Mouse (Mus musculus) stomach, embryonic 14.5 days (tissue): ENCODE measurements around the gene Cck. TPM values are rescaled to one million over a fixed set of nuclear protein-coding genes. Genes with fewer than 3 reads are reported as not detected.

Experiments used
- ATAC-seq: fragments of 200-750 bp; cut with Nextera tagmentation; 2 replicates; pipeline ENCODE4 v1.8.0; 2017; ENCODE audit warnings: low read depth, moderate TSS enrichment; ENCODE audit not compliant: insufficient number of reproducible peaks, insufficient read depth, low FRiP score
- H3K27ac ChIP-seq: fragments of 300-500 bp; sonication (generic); 2 replicates; pipeline ENCODE4 v1.5.1; 2014; ENCODE audit warnings: mild to moderate bottlenecking, low read length, moderate library complexity, mixed read lengths
- H3K27me3 ChIP-seq: fragments of 300-500 bp; sonication (generic); 2 replicates; pipeline ENCODE4 v1.6.1; 2014; ENCODE audit warnings: low read length, control low read depth, mixed read lengths; ENCODE audit not compliant: control insufficient read depth, insufficient read depth
- H3K36me3 ChIP-seq: fragments of 300-500 bp; sonication (generic); 2 replicates; pipeline ENCODE4 v1.6.1; 2014; ENCODE audit warnings: mild to moderate bottlenecking, control low read depth, low read length, moderate library complexity, mixed read lengths; ENCODE audit not compliant: control insufficient read depth, insufficient read depth
- H3K4me1 ChIP-seq: fragments of 300-500 bp; sonication (generic); 2 replicates; pipeline ENCODE4 v1.6.1; 2014; ENCODE audit warnings: low read length, control low read depth, mixed read lengths; ENCODE audit not compliant: control insufficient read depth, insufficient read depth
- H3K4me2 ChIP-seq: fragments of 300-500 bp; sonication (generic); replicated peaks from 2 replicates; pipeline ENCODE4 v1.6.1; 2014; ENCODE audit warnings: low read depth, low read length, control low read depth
- H3K4me3 ChIP-seq: fragments of 300-500 bp; sonication (generic); 2 replicates; pipeline ENCODE4 v1.5.1; 2014; ENCODE audit warnings: low read depth, low read length, control low read depth
- H3K9ac ChIP-seq: fragments of 300-500 bp; sonication (generic); replicated peaks from 2 replicates; pipeline ENCODE4 v1.6.1; 2014; ENCODE audit warnings: low read depth, mild to moderate bottlenecking, control low read depth, low read length, moderate library complexity, mixed read lengths
- H3K9me3 ChIP-seq: fragments of 300-500 bp; sonication (generic); 2 replicates; pipeline ENCODE4 v1.6.1; 2016; ENCODE audit warnings: low read depth, low read length, control low read depth; ENCODE audit not compliant: control insufficient read depth
- WGBS: fragments of 180-500 bp; shearing (Covaris S2); extraction: QIAGEN DNeasy Blood & Tissue Kit; methylation state at CpG from one replicate; pipeline ENCODE4 v1.1.7; 2014; 5-methylcytosine and 5-hydroxymethylcytosine counted together
- polyA plus RNA-seq: library from polyadenylated mRNA; unstranded; fragments of >200 nt; fragmentation: Nextera tagmentation; extraction: Ambion mirVana; gene quantifications from 2 replicates; pipeline ENCODE4 v1.2.1, GENCODE M21; 2014

Cck gene
- polyA plus RNA-seq, 1 experiment from 2014 or later: 3.0 TPM

- ATAC-seq: no peak
- Histone ChIP-seq H3K4me2 (no peak overlapping the region), H3K9me3 (no peaks in the 10 kb centered on the region), H3K4me3 (no peak overlapping the region), H3K9ac (no peak overlapping the region), H3K27ac (no peak overlapping the region), H3K27me3 (no peaks in the 10 kb centered on the region), H3K36me3 (no peaks in the 10 kb centered on the region; the same call in none of the 2 replicates), H3K4me1 (0 out of 2 replicates have a peak, but pooled peaks cover 3% of the 10 kb centered on the region)
- WGBS: 75% methylated on average over 16 of the region's 16 CpGs
Observed at GRCm38 (mm10) chr9:121475488-121476452, 19.7 kb downstream of the Cck start.

DNA sequence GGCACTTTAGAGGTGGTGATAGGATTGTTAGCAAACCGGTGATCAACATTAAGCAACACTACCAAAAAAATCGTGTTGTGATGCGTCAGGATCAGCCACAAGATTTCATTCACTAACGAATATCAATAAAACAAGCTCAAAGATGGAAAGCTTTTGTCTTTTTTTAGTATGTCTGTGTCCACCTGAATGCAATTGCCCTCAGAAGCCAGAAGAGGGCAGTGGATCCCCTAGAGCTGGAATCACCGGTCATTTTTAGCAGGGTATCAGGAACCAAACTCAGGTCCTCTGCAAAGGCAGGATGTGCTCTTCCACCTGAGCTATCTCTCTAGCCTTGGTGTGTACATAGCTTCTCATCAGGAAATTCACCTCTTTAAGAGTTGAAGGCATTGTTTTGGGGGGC, 20.7 kb downstream of the Cck start:
- Histone ChIP-seq H3K36me3 (no peaks in the 10 kb centered on the region; the same call in none of the 2 replicates), H3K9me3 (no peaks in the 10 kb centered on the region), H3K27me3 (no peaks in the 10 kb centered on the region), H3K9ac (no peak overlapping the region), H3K4me1 (0 out of 2 replicates have a peak, but pooled peaks cover 3% of the 10 kb centered on the region), H3K4me3 (no peak overlapping the region), H3K27ac (no peak overlapping the region), H3K4me2 (no peak overlapping the region)
- 81% methylated on average over 5 of the region's 5 CpGs for WGBS
- no peak for ATAC-seq

GRCm38 (mm10) chr9:121469711-121470110, 25.8 kb downstream of the Cck start:
- Histone ChIP-seq H3K36me3 (peaks cover 3% of the 10 kb centered on the region), H3K4me3 (no peak overlapping the region), H3K4me1 (no peaks in the 10 kb centered on the region), H3K9ac (no peak overlapping the region), H3K4me2 (no peak overlapping the region), H3K27me3 (no peaks in the 10 kb centered on the region), H3K27ac (no peak overlapping the region), H3K9me3 (no peaks in the 10 kb centered on the region)
- ATAC-seq: no peak
- 79% methylated on average over 6 of the region's 6 CpGs for whole genome bisulfite sequencing

DNA sequence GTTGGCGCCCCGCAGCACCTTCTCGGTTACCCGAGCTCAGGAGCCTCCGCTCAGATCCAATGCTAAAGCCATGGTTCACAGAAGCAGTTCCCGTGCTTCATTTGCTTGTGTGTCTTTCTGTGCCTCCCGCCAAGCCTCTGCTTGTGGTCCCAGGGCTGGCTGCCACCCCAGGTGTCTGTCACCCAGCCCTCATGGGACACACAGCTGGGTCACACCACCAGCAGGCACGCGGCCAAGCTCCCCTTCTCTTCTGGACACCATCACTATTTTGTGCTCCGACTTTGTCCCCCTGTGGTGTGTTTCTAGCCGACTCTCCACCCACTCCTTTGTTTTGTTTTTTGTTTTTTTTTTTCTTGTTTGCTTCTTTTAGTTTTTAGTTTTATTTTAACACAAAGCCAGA, 28.0 kb downstream of the Cck start:
- Histone ChIP-seq H3K9ac (no peak overlapping the region), H3K27ac (no peak overlapping the region), H3K36me3 (peaks cover 9% of the 10 kb centered on the region), H3K4me3 (no peak overlapping the region), H3K9me3 (no peaks in the 10 kb centered on the region), H3K4me1 (no peaks in the 10 kb centered on the region), H3K27me3 (no peaks in the 10 kb centered on the region), H3K4me2 (no peak overlapping the region)
- WGBS: 88% methylated on average over 11 of the region's 11 CpGs
- no peak for ATAC-seq

DNA sequence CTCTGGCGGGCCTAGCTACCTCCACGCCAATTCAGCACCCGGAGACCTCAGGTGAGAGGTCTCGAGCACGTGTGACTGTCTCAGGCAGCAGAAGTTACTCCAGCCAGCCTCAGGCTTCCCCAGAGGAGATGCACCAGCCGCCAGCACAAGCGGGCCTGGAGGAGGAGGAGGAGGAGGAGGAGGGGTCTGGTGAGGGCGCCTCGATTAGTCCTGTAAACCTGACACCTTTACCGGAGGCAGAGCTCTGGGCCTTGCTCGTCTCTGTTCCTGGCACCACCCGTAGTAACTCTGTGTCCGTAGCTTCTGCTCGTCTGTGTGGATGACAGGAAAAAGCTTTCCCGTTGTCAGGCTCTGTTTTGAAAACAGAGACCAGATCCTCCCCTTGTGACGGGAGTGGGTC, 35.0 kb downstream of the Cck start:
- no peak overlapping the region for H3K9ac ChIP-seq

GRCm38 (mm10) chr9:121459950-121460349, 35.5 kb downstream of the Cck start:
- no peak overlapping the region for H3K4me2 ChIP-seq
- WGBS: 59% methylated on average over 2 of the region's 2 CpGs
- no peaks in the 10 kb centered on the region for H3K9me3 ChIP-seq
- no peak overlapping the region for H3K4me3 ChIP-seq
- no peaks in the 10 kb centered on the region for H3K27me3 ChIP-seq
- no peak for ATAC-seq
- H3K36me3 ChIP-seq: peaks cover 30% of the 10 kb centered on the region
- H3K4me1 ChIP-seq: no peaks in the 10 kb centered on the region
- no peak overlapping the region for H3K9ac ChIP-seq
- no peak overlapping the region for H3K27ac ChIP-seq

More for the DNA sequence above, 35.0 kb downstream of the Cck start:
- no peaks in the 10 kb centered on the region for H3K27me3 ChIP-seq
- no peak for ATAC-seq
- no peaks in the 10 kb centered on the region for H3K9me3 ChIP-seq
- WGBS: 52% methylated on average over 16 of the region's 16 CpGs
- H3K4me3 ChIP-seq: no peak overlapping the region
- peaks cover 27% of the 10 kb centered on the region for H3K36me3 ChIP-seq
- no peak overlapping the region for H3K27ac ChIP-seq
- H3K4me2 ChIP-seq: no peak overlapping the region
- H3K4me1 ChIP-seq: no peaks in the 10 kb centered on the region

DNA sequence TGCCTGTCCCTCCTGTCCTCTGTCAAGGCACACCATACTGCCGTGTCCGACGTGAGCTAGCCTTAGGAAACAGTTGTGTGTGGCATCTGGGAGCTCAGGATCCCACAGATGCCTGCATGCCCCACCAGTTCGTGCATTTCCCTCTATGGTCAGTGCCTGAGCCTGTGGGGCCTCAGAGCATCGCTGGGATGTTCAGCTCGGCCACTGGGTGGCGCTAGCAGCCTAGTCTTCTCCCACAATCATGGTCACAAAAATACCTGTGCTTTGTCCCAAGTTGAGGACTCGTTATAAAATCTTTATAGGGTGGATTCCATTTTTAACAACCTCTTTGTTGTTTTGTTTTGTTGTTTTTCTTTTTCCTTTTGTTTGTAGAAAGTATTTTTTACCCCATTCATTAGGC, 37.0 kb downstream of the Cck start:
- H3K27me3 ChIP-seq: no peaks in the 10 kb centered on the region
- WGBS: 28% methylated on average over 8 of the region's 8 CpGs
- no peaks in the 10 kb centered on the region for H3K9me3 ChIP-seq
- H3K4me2 ChIP-seq: no peak overlapping the region
- no peak overlapping the region for H3K9ac ChIP-seq
- H3K4me1 ChIP-seq: no peaks in the 10 kb centered on the region
- H3K4me3 ChIP-seq: no peak overlapping the region
- H3K27ac ChIP-seq: no peak overlapping the region
- peaks cover 41% of the 10 kb centered on the region for H3K36me3 ChIP-seq
- no peak for ATAC-seq

- Histone ChIP-seq H3K27me3 (no peaks in the 10 kb centered on the region), H3K36me3 (peaks cover 37% of the 10 kb centered on the region), H3K4me3 (no peak overlapping the region), H3K9me3 (no peaks in the 10 kb centered on the region), H3K9ac (no peak overlapping the region), H3K4me1 (no peaks in the 10 kb centered on the region), H3K4me2 (no peak overlapping the region), H3K27ac (no peak overlapping the region)
- 77% methylated on average over 13 of the region's 13 CpGs for WGBS
- ATAC-seq: no peak
Observed at GRCm38 (mm10) chr9:121456739-121457515, 38.6 kb downstream of the Cck start.
